Mouse (Mus musculus) thymus, adult 2 months (tissue): Measurements from ENCODE around the gene Tubg1. TPM values are rescaled to one million over a fixed set of nuclear protein-coding genes. Genes with fewer than 3 reads are reported as not detected.

Experiments used
- DNase-seq: peaks from one replicate; pipeline ENCODE4 v3.0.0; 2021
- H3K27ac ChIP-seq: fragments of 200-500 bp; 2 replicates; pipeline ENCODE4 v1.5.1; 2012; ENCODE audit warnings: low read length, control low read depth; ENCODE audit not compliant: control insufficient read depth, insufficient read depth
- H3K27me3 ChIP-seq: fragments of 200-500 bp; 2 replicates; pipeline ENCODE4 v1.6.1; 2012; ENCODE audit warnings: mild to moderate bottlenecking, low read length, moderate library complexity, mixed read lengths; ENCODE audit not compliant: control insufficient read depth, insufficient read depth
- H3K36me3 ChIP-seq: fragments of 200-500 bp; 2 replicates; pipeline ENCODE4 v1.6.1; 2012; ENCODE audit warnings: mild to moderate bottlenecking, low read length, moderate library complexity; ENCODE audit not compliant: control insufficient read depth, insufficient read depth
- H3K4me1 ChIP-seq: fragments of 200-500 bp; replicated peaks from 2 replicates; pipeline ENCODE4 v1.6.1; 2012; ENCODE audit warnings: low read length; ENCODE audit not compliant: control insufficient read depth, insufficient read depth
- H3K4me3 ChIP-seq: fragments of 200-500 bp; 2 replicates; pipeline ENCODE4 v1.5.1; 2012; ENCODE audit warnings: mild to moderate bottlenecking, low read length, control low read depth, moderate library complexity; ENCODE audit not compliant: control insufficient read depth, insufficient read depth
- CTCF ChIP-seq: fragments of 200-500 bp; IDR thresholded peaks from 2 replicates; pipeline ENCODE4 v1.5.1; 2012; ENCODE audit warnings: mild to moderate bottlenecking, control low read depth, low read length, moderate library complexity, borderline replicate concordance; ENCODE audit not compliant: control insufficient read depth, poor library complexity, insufficient read depth; ENCODE audit errors: extremely low read depth
- POLR2A ChIP-seq: fragments of 200-500 bp; IDR thresholded peaks from 2 replicates; pipeline ENCODE4 v1.6.1; 2012; ENCODE audit warnings: mild to moderate bottlenecking, low read length, control low read depth, moderate library complexity; ENCODE audit not compliant: control insufficient read depth, poor library complexity, insufficient read depth; ENCODE audit errors: extremely low read depth
- WGBS: fragments of 180-500 bp; shearing (Covaris S2); methylation state at CpG from one replicate; pipeline ENCODE4 v1.1.7; 2018; 5-methylcytosine and 5-hydroxymethylcytosine counted together
- polyA plus RNA-seq: library from polyadenylated mRNA; depleted of rRNA; stranded (reverse); fragments of >200 nt; gene quantifications from 2 replicates; pipeline ENCODE4 v1.2.3, GENCODE M21; 2012

Gene Tubg1
- polyA plus RNA-seq, 1 experiment = 50.3 TPM

DNA sequence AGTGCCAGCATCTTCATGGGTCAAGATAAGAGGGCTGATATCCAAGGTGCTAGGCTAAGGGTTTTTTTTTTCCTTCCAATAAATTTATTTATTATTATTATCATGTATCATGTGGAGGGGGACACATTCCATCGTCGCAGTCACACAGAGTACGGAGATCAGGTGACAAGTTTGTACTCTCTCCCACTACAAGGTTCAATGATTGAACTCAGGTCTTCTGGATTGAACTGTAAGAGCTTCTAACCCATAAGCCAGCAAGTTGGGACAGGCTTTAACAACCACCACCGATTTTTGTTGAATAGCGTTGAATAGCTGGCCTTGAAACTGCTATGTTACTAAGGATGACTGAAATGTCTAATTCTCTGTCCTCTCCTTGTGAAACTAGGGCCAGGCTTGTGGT is 39.3 kb upstream of the Tubg1 start:
- TF ChIP-seq CTCF (no peak), POLR2A (no peak)
- Histone ChIP-seq H3K27me3 (peaks cover 5% of the 10 kb centered on the region; the same call in 1 of the 2 replicates), H3K36me3 (no peaks in the 10 kb centered on the region), H3K4me3 (no peak overlapping the region), H3K27ac (no peak overlapping the region), H3K4me1 (peaks cover 20% of the 10 kb centered on the region)
- no peak for DNase-seq
- WGBS = 84% methylated on average over 5 of the region's 5 CpGs

DNA sequence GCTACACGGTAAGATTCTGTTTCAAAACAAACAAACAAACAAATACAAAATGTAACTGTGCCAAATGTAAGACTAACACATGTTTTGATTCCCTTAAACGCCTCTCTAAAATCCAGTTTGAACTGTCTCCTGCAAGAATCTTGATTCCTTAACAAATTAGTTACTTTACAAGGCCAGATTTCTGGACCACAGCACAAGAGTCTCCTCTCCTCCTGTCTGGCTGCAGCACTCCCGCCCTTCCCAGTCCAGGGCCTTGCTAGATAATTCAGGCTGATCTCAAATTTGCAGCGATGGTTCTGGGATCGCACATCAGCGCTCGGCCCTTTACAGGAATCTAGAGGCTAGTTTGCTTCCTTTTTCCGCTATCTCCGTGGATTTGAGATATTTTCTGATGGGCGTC is 38.1 kb upstream of the Tubg1 start:
- Histone ChIP-seq H3K4me3 (peak overlapping the region; percentile 84), H3K27me3 (peaks cover 5% of the 10 kb centered on the region; the same call in 1 of the 2 replicates), H3K4me1 (peaks cover 30% of the 10 kb centered on the region), H3K36me3 (no peaks in the 10 kb centered on the region), H3K27ac (peak overlapping the region; percentile 67; the same call in 1 of the 2 replicates)
- 21% methylated on average over 10 of the region's 10 CpGs for WGBS
- DNase-seq = no peak
- no peak for TF ChIP-seq POLR2A

DNA sequence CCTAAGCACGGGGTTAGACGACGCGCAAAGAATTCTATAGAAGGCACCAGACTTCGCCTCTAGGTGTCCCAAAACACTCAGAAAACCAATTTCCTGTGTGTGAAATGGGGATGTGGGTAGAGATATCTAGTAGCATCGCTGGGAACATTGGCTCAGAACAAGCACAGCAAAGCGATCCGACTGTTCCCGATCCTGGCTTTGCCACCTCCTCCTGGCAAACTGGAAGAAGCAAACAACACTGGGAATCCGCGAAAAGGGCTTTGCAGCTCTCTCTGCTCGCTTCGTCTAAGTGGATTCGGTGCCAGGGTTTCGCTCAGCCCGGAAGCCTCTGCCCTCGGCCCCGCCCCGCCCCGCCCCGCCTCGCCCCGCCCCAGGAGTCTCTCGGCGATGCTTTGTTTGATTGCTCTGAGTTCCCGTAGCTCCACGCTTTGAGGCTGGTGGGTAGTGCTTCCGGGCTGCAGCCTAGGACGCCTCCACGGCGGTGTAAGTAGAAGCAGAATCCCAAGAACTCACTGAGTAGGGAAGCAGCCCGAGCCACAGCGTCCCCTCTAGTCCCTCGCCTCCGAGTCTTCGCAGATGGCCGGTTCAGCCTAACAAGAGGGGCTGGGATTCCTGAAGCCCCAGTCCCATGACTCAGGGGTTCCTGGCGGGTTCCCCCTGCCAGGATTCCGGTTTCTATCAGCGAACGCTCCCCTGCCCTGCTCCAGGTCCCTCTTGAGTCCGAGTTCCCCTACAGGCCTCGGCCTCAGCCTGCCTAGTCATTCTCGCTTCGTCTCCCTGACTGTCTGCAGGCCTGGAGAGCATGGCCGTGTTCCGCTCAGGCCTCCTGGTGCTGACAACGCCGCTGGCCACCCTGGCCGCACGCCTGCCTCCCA is 37.3 kb upstream of the Tubg1 start, which contains the start of gene Coasy:
Coasy (plus strand) TSS at position 358 of the 875 bp plus-strand sequence.
- peak; percentile 82 for DNase-seq
- Histone ChIP-seq H3K27ac (peak within 1 kb of the TSS; percentile 67), H3K4me1 (peaks cover 31% of the 10 kb centered on the region)

DNA sequence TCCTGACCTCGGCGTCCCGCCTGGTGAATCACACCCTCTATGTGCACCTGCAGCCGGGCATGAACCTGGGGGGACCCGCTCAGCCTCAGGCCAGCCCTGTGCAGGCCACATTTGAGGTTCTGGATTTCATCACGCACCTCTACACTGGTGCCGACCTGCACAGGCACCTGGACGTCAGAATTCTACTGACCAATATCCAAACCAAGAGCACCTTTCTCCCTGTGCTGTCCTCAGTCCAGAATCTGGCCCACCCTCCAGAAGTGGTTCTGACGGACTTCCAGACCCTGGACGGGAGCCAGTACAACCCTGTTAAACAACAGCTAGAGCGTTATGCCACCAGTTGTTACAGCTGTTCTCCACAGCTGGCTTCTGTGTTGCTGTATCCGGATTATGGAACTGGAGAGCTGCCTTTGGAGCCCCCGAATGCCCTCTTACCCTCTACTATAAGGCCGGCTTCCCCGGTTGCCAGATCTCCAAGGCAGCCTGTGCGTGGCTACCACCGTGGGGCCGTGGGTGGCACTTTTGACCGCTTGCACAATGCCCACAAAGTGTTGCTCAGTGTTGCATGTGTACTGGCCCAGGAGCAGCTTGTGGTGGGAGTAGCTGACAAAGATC is 36.5 kb upstream of the Tubg1 start:
- WGBS = 44% methylated on average over 19 of the region's 19 CpGs
- no peaks in the 10 kb centered on the region for H3K36me3 ChIP-seq
- H3K4me3 ChIP-seq = peak overlapping the region; percentile 89
- TF ChIP-seq CTCF (no peak), POLR2A (no peak)
- H3K27me3 ChIP-seq = peaks cover 5% of the 10 kb centered on the region; the same call in 1 of the 2 replicates
- peaks cover 39% of the 10 kb centered on the region for H3K4me1 ChIP-seq
- H3K27ac ChIP-seq = no peak overlapping the region; the same call in 1 of the 2 replicates
- DNase-seq = no peak

More for the DNA sequence above, 37.3 kb upstream of the Tubg1 start, which contains the start of gene Coasy:
- peaks cover 5% of the 10 kb centered on the region; the same call in 1 of the 2 replicates for H3K27me3 ChIP-seq
- WGBS = under 1% methylated on average over 51 of the region's 51 CpGs
- TF ChIP-seq POLR2A (peak; percentile 55), CTCF (no peak)
- H3K36me3 ChIP-seq = no peaks in the 10 kb centered on the region
- H3K4me3 ChIP-seq = peak within 1 kb of the TSS; percentile 89

DNA sequence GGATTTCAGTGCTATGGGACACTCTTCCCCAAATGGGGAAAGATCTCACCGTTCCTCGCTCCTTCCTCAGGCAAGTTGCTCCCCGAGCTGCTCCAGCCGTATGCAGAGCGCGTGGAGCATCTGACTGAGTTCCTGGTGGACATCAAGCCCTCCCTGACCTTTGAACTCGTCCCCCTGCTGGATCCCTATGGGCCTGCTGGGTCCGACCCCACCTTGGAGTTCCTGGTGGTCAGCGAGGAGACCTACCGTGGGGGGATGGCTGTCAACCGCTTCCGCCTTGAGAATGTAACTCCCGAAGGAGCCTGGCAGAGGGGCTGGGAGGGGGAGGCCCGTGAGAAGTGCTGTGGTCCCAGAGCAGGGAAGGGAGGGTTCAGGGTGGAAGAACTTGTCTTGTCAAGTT is 35.5 kb upstream of the Tubg1 start:
- Histone ChIP-seq H3K27ac (no peak overlapping the region), H3K4me1 (peaks cover 40% of the 10 kb centered on the region), H3K4me3 (no peak overlapping the region), H3K36me3 (peaks cover 3% of the 10 kb centered on the region), H3K27me3 (peaks cover 3% of the 10 kb centered on the region; the same call in 1 of the 2 replicates)
- WGBS = 97% methylated on average over 14 of the region's 14 CpGs
- TF ChIP-seq POLR2A (no peak), CTCF (no peak)
- no peak for DNase-seq

DNA sequence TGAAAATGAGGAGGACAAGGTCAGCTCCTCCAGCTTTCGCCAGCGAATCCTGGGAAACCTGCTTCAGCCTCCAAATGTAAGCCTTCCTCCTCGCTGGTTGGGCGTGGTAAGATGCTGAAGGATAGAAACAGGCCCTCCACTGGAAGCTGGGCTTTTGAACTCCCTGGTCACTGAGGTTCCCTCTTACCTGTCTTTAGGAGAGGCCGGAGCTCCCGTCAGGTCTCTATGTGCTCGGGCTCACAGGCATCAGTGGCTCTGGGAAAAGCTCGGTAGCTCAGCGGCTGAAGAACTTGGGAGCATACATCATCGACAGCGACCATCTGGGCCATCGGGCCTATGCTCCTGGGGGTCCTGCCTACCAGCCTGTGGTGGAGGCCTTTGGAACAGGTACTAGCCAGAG is 34.9 kb upstream of the Tubg1 start:
- TF ChIP-seq CTCF (no peak), POLR2A (no peak)
- Histone ChIP-seq H3K27me3 (no peaks in the 10 kb centered on the region; the same call in 1 of the 2 replicates), H3K27ac (no peak overlapping the region), H3K4me3 (no peak overlapping the region), H3K4me1 (peaks cover 35% of the 10 kb centered on the region), H3K36me3 (peaks cover 9% of the 10 kb centered on the region)
- 97% methylated on average over 12 of the region's 12 CpGs for WGBS
- DNase-seq = no peak
